Comparison of ENCODE assay signal across 9 mouse cellular contexts in the genomic region with DNA sequence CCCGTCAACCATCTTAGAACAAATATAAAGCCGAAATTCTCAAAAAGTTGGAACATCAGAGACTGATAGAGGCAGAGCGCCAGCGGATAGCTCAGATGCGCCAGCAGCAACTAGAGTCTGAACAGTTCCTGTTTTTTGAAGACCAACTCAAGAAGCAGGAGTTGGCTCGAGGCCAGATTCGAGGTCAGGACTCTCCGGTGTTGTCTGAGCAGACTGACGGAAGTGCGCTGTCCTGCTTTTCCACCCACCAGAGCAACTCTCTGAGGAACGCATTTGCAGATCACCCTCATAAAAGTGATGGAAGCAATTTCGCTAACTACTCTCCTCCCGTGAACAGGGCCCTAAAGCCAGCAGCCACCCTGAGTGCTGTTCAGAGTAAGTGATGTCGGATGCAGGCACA. TPM values are rescaled to one million over a fixed set of nuclear protein-coding genes. Genes with fewer than 3 reads are reported as not detected.
DNase-seq lines count a peak whose midpoint lies in the region; ATAC-seq lines count a peak whose summit lies in the region.
"Had no signal": no experiment of that assay in that cellular context is flagged by ENCODE, and none has a peak within 500 bp of the region (broad histone marks: within the 10 kb centered on the region; RNA-seq: fewer than 3 reads in every experiment).

No protein-coding gene starts in this region.

- 73% methylated on average over 14 of the region's 14 CpGs for WGBS in liver, embryonic 12.5 days (ENCODE audit: insufficient replicate concordance)

- H3K9ac ChIP-seq in liver, embryonic 12.5 days = no peak overlapping the region
- H3K9ac ChIP-seq: midbrain, embryonic 12.5 days had no signal

- H3K36me3 ChIP-seq in liver, embryonic 12.5 days = peaks cover 4% of the 10 kb centered on the region; the same call in 1 of the 2 replicates
- H3K36me3 ChIP-seq: midbrain, embryonic 12.5 days had no signal

- H3K27me3 ChIP-seq in liver, embryonic 12.5 days (replicated peaks) = no peaks in the 10 kb centered on the region
- H3K27me3 ChIP-seq: midbrain, embryonic 12.5 days had no signal

- H3K27ac ChIP-seq in liver, embryonic 12.5 days = no peak overlapping the region
- H3K27ac ChIP-seq: midbrain, embryonic 12.5 days had no signal

- no peaks in the 10 kb centered on the region for H3K9me3 ChIP-seq in liver, embryonic 12.5 days (replicated peaks)
- H3K9me3 ChIP-seq: midbrain, embryonic 12.5 days had no signal

- H3K4me2 ChIP-seq in liver, embryonic 12.5 days = no peak overlapping the region
- H3K4me2 ChIP-seq: midbrain, embryonic 12.5 days had no signal

- no peak for ATAC-seq in liver, embryonic 12.5 days
- no peak for ATAC-seq in activated CD4-positive, CD25-positive, alpha-beta regulatory T cell, adult 4 months

- no peaks in the 10 kb centered on the region for H3K4me1 ChIP-seq in liver, embryonic 12.5 days
- H3K4me1 ChIP-seq: midbrain, embryonic 12.5 days had no signal

- intact Hi-C loops in heart, postnatal 10 days (cut with DNase I) = loop anchor here (10.0 kb wide), 1 partner anchor 79 kb away; no protein-coding TSS in a partner anchor

- no peak overlapping the region for H3K4me3 ChIP-seq in liver, embryonic 12.5 days
- H3K4me3 ChIP-seq: midbrain, embryonic 12.5 days had no signal

- peak; percentile 49 for DNase-seq in liver
- peak; percentile 65 for DNase-seq in adrenal gland, postnatal 25 days
- DNase-seq in heart, postnatal 10 days = peak; percentile 74 to 77
- DNase-seq in left cerebral cortex, adult 18-20 months (ENCODE audit: low spot score in 2 of 2) = peak; percentile 37 to 42
- peak; percentile 83 to 86 for DNase-seq in right cerebral cortex, postnatal 10 days (ENCODE audit: low spot score in 2 of 2)
- DNase-seq in embryo, embryonic 10 days (ENCODE audit: low spot score) = no peak

RNA-seq across cellular contexts. Expression of gene Acta2, which starts 21.4 kb away (rescaled TPM):
- polyA plus RNA-seq in liver, embryonic 12.5 days (2016; fragmentation: Nextera tagmentation; extraction: Ambion mirVana) = 26.4 and 31.0 TPM in 2 replicates
- 22.6 and 26.8 TPM in 2 replicates for total RNA-seq in adrenal gland, postnatal 25 days (2021)
- 100 to 1,000 TPM; 522 to 615 TPM for total RNA-seq in heart, postnatal 10 days (2021)
- 10 to 100 TPM; 11.2 to 15.1 TPM for total RNA-seq in left cerebral cortex, adult 18-20 months (2021)
- polyA plus RNA-seq in activated CD4-positive, CD25-positive, alpha-beta regulatory T cell, adult 4 months (2017; shearing (Covaris generic)) = under 1 TPM in 1 of 2 experiments, not detected in 1; 0.32 TPM

RNA-seq across cellular contexts. Expression of gene Stambpl1, which starts 41.9 kb away (rescaled TPM):
- 2.3 and 3.0 TPM in 2 replicates for polyA plus RNA-seq in liver, embryonic 12.5 days (2016; fragmentation: Nextera tagmentation; extraction: Ambion mirVana)
- 5.5 and 6.7 TPM in 2 replicates for total RNA-seq in adrenal gland, postnatal 25 days (2021)
- total RNA-seq in heart, postnatal 10 days (2021) = 1 to 10 TPM; 4.9 to 6.9 TPM
- total RNA-seq in left cerebral cortex, adult 18-20 months (2021) = 10 to 100 TPM; 22.5 to 23.4 TPM
- 10 to 100 TPM; 85.1 to 89.6 TPM for polyA plus RNA-seq in activated CD4-positive, CD25-positive, alpha-beta regulatory T cell, adult 4 months (2017; shearing (Covaris generic))

RNA-seq across cellular contexts. Expression of gene Fas, which starts 56.5 kb away (rescaled TPM):
- polyA plus RNA-seq in liver, embryonic 12.5 days (2016; fragmentation: Nextera tagmentation; extraction: Ambion mirVana) = 0.74 and 1.4 TPM in 2 replicates
- total RNA-seq in adrenal gland, postnatal 25 days (2021) = 6.7 and 8.3 TPM in 2 replicates
- total RNA-seq in heart, postnatal 10 days (2021) = 10 to 100 TPM in 1 of 2 experiments, 1 to 10 TPM in 1; 5.4 to 10.6 TPM
- 1 to 10 TPM; 1.6 to 1.9 TPM for total RNA-seq in left cerebral cortex, adult 18-20 months (2021)
- polyA plus RNA-seq in activated CD4-positive, CD25-positive, alpha-beta regulatory T cell, adult 4 months (2017; shearing (Covaris generic)) = 100 to 1,000 TPM; 110 to 143 TPM

Comparison
In these comparisons a context has a peak if more than half of its experiments do, and no peak if none do; other contexts are left out.
1. RNA of gene Acta2, which starts 21.4 kb away (total RNA-seq): 522 to 615 TPM in heart, postnatal 10 days; 22.6 to 26.8 TPM in adrenal gland, postnatal 25 days and 11.2 to 15.1 TPM in left cerebral cortex, adult 18-20 months; every median in the first group is over 10 times any median in the second.